Mouse (Mus musculus): ENCODE measurements around the gene Lrrc23. TPM values are rescaled to one million over a fixed set of nuclear protein-coding genes. Genes with fewer than 3 reads are reported as not detected.

Gene Lrrc23
- polyA plus RNA-seq, 1 experiment from 2014 or later, result 4.5 TPM

- Histone ChIP-seq H3K4me3 (ENCODE audit: low read depth, low read length) (no peak overlapping the region), H3K27ac (ENCODE audit: low read depth, low read length) (no peak overlapping the region), H3K36me3 (ENCODE audit: control insufficient read depth, insufficient read depth, low read length) (no peaks in the 10 kb centered on the region), H3K4me2 (ENCODE audit: low read depth, low read length, severe bottlenecking) (no peak overlapping the region), H3K4me1 (replicated peaks; ENCODE audit: control insufficient read depth, insufficient read depth, low read length) (no peaks in the 10 kb centered on the region), H3K9me3 (ENCODE audit: control insufficient read depth, low read length) (no peaks in the 10 kb centered on the region), H3K27me3 (ENCODE audit: control insufficient read depth, insufficient read depth, low read length) (no peaks in the 10 kb centered on the region), H3K9ac (ENCODE audit: low read length) (no peak overlapping the region)
- 91% methylated on average over 10 of the region's 10 CpGs for WGBS
- DNase-seq (ENCODE audit: low spot score), result no peak
- ATAC-seq (replicated peaks; ENCODE audit: low FRiP score), result no peak
Observed at GRCm38 (mm10) chr6:124724472-124724871, 55.1 kb downstream of the Lrrc23 start.

GRCm38 (mm10) chr6:124723541-124723940 lies 56.0 kb downstream of the Lrrc23 start:
- DNase-seq (ENCODE audit: low spot score) (no peak), ATAC-seq (replicated peaks; ENCODE audit: low FRiP score) (no peak)
- Histone ChIP-seq H3K4me1 (replicated peaks; ENCODE audit: control insufficient read depth, insufficient read depth, low read length) (no peaks in the 10 kb centered on the region), H3K4me2 (ENCODE audit: low read depth, low read length, severe bottlenecking) (no peak overlapping the region), H3K9ac (ENCODE audit: low read length) (no peak overlapping the region), H3K36me3 (ENCODE audit: control insufficient read depth, insufficient read depth, low read length) (no peaks in the 10 kb centered on the region), H3K27ac (ENCODE audit: low read depth, low read length) (no peak overlapping the region), H3K4me3 (ENCODE audit: low read depth, low read length) (no peak overlapping the region), H3K9me3 (ENCODE audit: control insufficient read depth, low read length) (no peaks in the 10 kb centered on the region), H3K27me3 (ENCODE audit: control insufficient read depth, insufficient read depth, low read length) (no peaks in the 10 kb centered on the region)
- WGBS, result 82% methylated on average over 8 of the region's 8 CpGs

- Histone ChIP-seq H3K4me3 (ENCODE audit: low read depth, low read length) (no peak overlapping the region), H3K9ac (ENCODE audit: low read length) (no peak overlapping the region), H3K27ac (ENCODE audit: low read depth, low read length) (no peak overlapping the region), H3K27me3 (ENCODE audit: control insufficient read depth, insufficient read depth, low read length) (no peaks in the 10 kb centered on the region), H3K4me2 (ENCODE audit: low read depth, low read length, severe bottlenecking) (no peak overlapping the region), H3K9me3 (ENCODE audit: control insufficient read depth, low read length) (no peaks in the 10 kb centered on the region), H3K36me3 (ENCODE audit: control insufficient read depth, insufficient read depth, low read length) (no peaks in the 10 kb centered on the region), H3K4me1 (replicated peaks; ENCODE audit: control insufficient read depth, insufficient read depth, low read length) (no peaks in the 10 kb centered on the region)
- no peak for DNase-seq (ENCODE audit: low spot score)
- WGBS, result 87% methylated on average over 6 of the region's 6 CpGs
- no peak for ATAC-seq (replicated peaks; ENCODE audit: low FRiP score)
Observed at GRCm38 (mm10) chr6:124722876-124723473, 56.6 kb downstream of the Lrrc23 start.

- Histone ChIP-seq H3K4me1 (replicated peaks; ENCODE audit: control insufficient read depth, insufficient read depth, low read length) (no peaks in the 10 kb centered on the region), H3K9me3 (ENCODE audit: control insufficient read depth, low read length) (no peaks in the 10 kb centered on the region), H3K9ac (ENCODE audit: low read length) (no peak overlapping the region; the same call in 1 of the 2 replicates), H3K27ac (ENCODE audit: low read depth, low read length) (no peak overlapping the region), H3K36me3 (ENCODE audit: control insufficient read depth, insufficient read depth, low read length) (peaks cover 5% of the 10 kb centered on the region; the same call in 1 of the 2 replicates), H3K4me2 (ENCODE audit: low read depth, low read length, severe bottlenecking) (no peak overlapping the region), H3K27me3 (ENCODE audit: control insufficient read depth, insufficient read depth, low read length) (no peaks in the 10 kb centered on the region), H3K4me3 (ENCODE audit: low read depth, low read length) (no peak overlapping the region)
- ATAC-seq (replicated peaks; ENCODE audit: low FRiP score), result no peak
- WGBS, result 60% methylated on average over 11 of the region's 11 CpGs
- DNase-seq (ENCODE audit: low spot score), result no peak
Observed at GRCm38 (mm10) chr6:124720904-124721303, 58.6 kb downstream of the Lrrc23 start.

Other genes starting within 250 kb of the Lrrc23 start
- gene C1s1, start 237.4 kb downstream of the Lrrc23 start, polyA plus RNA-seq (2014; fragmentation: Nextera tagmentation; extraction: Ambion mirVana), result 0.33 TPM in 1 of 2 replicates, not detected in the other
- gene C1rb, start 209.4 kb downstream of the Lrrc23 start, polyA plus RNA-seq (2014; fragmentation: Nextera tagmentation; extraction: Ambion mirVana), result not detected in 2 replicates
- gene C1s2, start 143.6 kb downstream of the Lrrc23 start, polyA plus RNA-seq (2014; fragmentation: Nextera tagmentation; extraction: Ambion mirVana), result not detected in 2 replicates
- 34.3 and 35.5 TPM in 2 replicates for gene Lpcat3, start 116.7 kb downstream of the Lrrc23 start, polyA plus RNA-seq (2014; fragmentation: Nextera tagmentation; extraction: Ambion mirVana)
- 227 and 228 TPM in 2 replicates for gene Emg1, start 67.5 kb downstream of the Lrrc23 start, polyA plus RNA-seq (2014; fragmentation: Nextera tagmentation; extraction: Ambion mirVana)
- gene Phb2, start 67.4 kb downstream of the Lrrc23 start, polyA plus RNA-seq (2014; fragmentation: Nextera tagmentation; extraction: Ambion mirVana), result 376 and 404 TPM in 2 replicates
- 4.8 and 4.9 TPM in 2 replicates for gene Ptpn6, start 41.0 kb downstream of the Lrrc23 start, polyA plus RNA-seq (2014; fragmentation: Nextera tagmentation; extraction: Ambion mirVana)
- 509 and 514 TPM in 2 replicates for gene Grcc10, start 38.4 kb downstream of the Lrrc23 start, polyA plus RNA-seq (2014; fragmentation: Nextera tagmentation; extraction: Ambion mirVana)
- gene Gm45234, start 23.7 kb downstream of the Lrrc23 start, polyA plus RNA-seq (2014; fragmentation: Nextera tagmentation; extraction: Ambion mirVana), result not detected in 2 replicates
- 13.9 and 14.4 TPM in 2 replicates for gene Atn1, start 23.2 kb downstream of the Lrrc23 start, polyA plus RNA-seq (2014; fragmentation: Nextera tagmentation; extraction: Ambion mirVana)
- 5.8 and 6.0 TPM in 2 replicates for gene Eno2, start 10.1 kb downstream of the Lrrc23 start, polyA plus RNA-seq (2014; fragmentation: Nextera tagmentation; extraction: Ambion mirVana)
- 7.5 and 8.4 TPM in 2 replicates for gene Spsb2, start 28.9 kb upstream of the Lrrc23 start, polyA plus RNA-seq (2014; fragmentation: Nextera tagmentation; extraction: Ambion mirVana)
- 875 and 885 TPM in 2 replicates for gene Tpi1, start 34.6 kb upstream of the Lrrc23 start, polyA plus RNA-seq (2014; fragmentation: Nextera tagmentation; extraction: Ambion mirVana)
- 182 and 184 TPM in 2 replicates for gene Usp5, start 49.8 kb upstream of the Lrrc23 start, polyA plus RNA-seq (2014; fragmentation: Nextera tagmentation; extraction: Ambion mirVana)
- gene Cdca3, start 49.8 kb upstream of the Lrrc23 start, polyA plus RNA-seq (2014; fragmentation: Nextera tagmentation; extraction: Ambion mirVana), result 276 and 307 TPM in 2 replicates
- gene Gnb3, start 60.5 kb upstream of the Lrrc23 start, polyA plus RNA-seq (2014; fragmentation: Nextera tagmentation; extraction: Ambion mirVana), result 0.71 and 1.1 TPM in 2 replicates
- gene P3h3, start 78.0 kb upstream of the Lrrc23 start, polyA plus RNA-seq (2014; fragmentation: Nextera tagmentation; extraction: Ambion mirVana), result 17.3 and 17.8 TPM in 2 replicates
- gene Gpr162, start 84.3 kb upstream of the Lrrc23 start, polyA plus RNA-seq (2014; fragmentation: Nextera tagmentation; extraction: Ambion mirVana), result 2.7 and 2.8 TPM in 2 replicates
- gene Cd4, start 108.5 kb upstream of the Lrrc23 start, polyA plus RNA-seq (2014; fragmentation: Nextera tagmentation; extraction: Ambion mirVana), result not detected in 2 replicates
- 2.3 and 2.5 TPM in 2 replicates for gene Lag3, start 132.0 kb upstream of the Lrrc23 start, polyA plus RNA-seq (2014; fragmentation: Nextera tagmentation; extraction: Ambion mirVana)
- gene Ptms, start 140.4 kb upstream of the Lrrc23 start, polyA plus RNA-seq (2014; fragmentation: Nextera tagmentation; extraction: Ambion mirVana), result 369 and 455 TPM in 2 replicates
- gene Mlf2, start 151.7 kb upstream of the Lrrc23 start, polyA plus RNA-seq (2014; fragmentation: Nextera tagmentation; extraction: Ambion mirVana), result 450 and 480 TPM in 2 replicates
- 111 and 122 TPM in 2 replicates for gene Cops7a, start 185.8 kb upstream of the Lrrc23 start, polyA plus RNA-seq (2014; fragmentation: Nextera tagmentation; extraction: Ambion mirVana)
- 2.5 TPM in 2 replicates for gene Pianp, start 217.0 kb upstream of the Lrrc23 start, polyA plus RNA-seq (2014; fragmentation: Nextera tagmentation; extraction: Ambion mirVana)
- 9.0 and 10.2 TPM in 2 replicates for gene Zfp384, start 229.4 kb upstream of the Lrrc23 start, polyA plus RNA-seq (2014; fragmentation: Nextera tagmentation; extraction: Ambion mirVana)

Measured in forebrain, embryonic 11.5 days (tissue).